Mouse (Mus musculus) brain, embryonic 14.5 days (tissue): ENCODE results near the gene 2300003K06Rik. TPM values are rescaled to one million over a fixed set of nuclear protein-coding genes. Genes with fewer than 3 reads are reported as not detected.
"Not testable (repeated sequence)": the region's sequence is repeated elsewhere in the genome, so short reads cannot be mapped to it uniquely, and the experiment has no call there.

Experiments
- DNase-seq: peaks from one replicate; pipeline ENCODE4 v3.0.0-alpha.2; 2011; ENCODE audit warnings: low read depth
- CTCF ChIP-seq: fragments of 200-500 bp; IDR thresholded peaks from 2 replicates; pipeline ENCODE4 v1.5.1; 2012; ENCODE audit warnings: inconsistent platforms, mild to moderate bottlenecking, moderate library complexity, borderline replicate concordance; ENCODE audit not compliant: insufficient read depth, insufficient read length; ENCODE audit errors: extremely low read depth
- POLR2A ChIP-seq: fragments of 200-500 bp; IDR thresholded peaks from 2 replicates; pipeline ENCODE4 v1.6.1; 2012; ENCODE audit warnings: mild to moderate bottlenecking, inconsistent platforms, borderline replicate concordance; ENCODE audit not compliant: poor library complexity, insufficient read depth, insufficient read length, severe bottlenecking; ENCODE audit errors: extremely low read depth
- polyA plus RNA-seq: library from polyadenylated mRNA; depleted of rRNA; stranded (reverse); fragments of >200 nt; gene quantifications from 2 replicates; pipeline ENCODE4 v1.2.3, GENCODE M21; 2012; rRNA removed

2300003K06Rik gene
- polyA plus RNA-seq = not detected in 2 replicates

GRCm38 (mm10) chr11:99837966-99838365 is at the start of gene 2300003K06Rik:
TSS of gene 2300003K06Rik (minus strand) at chr11:99838066.
- TF ChIP-seq CTCF (no peak), POLR2A (no peak)
- no peak for DNase-seq

GRCm38 (mm10) chr11:99878887-99879286 is 41.0 kb upstream of the 2300003K06Rik start, which contains the start of gene Gm11567:
TSS of gene Gm11567 (plus strand) at chr11:99879187.
- DNase-seq = not testable (repeated sequence)

DNA sequence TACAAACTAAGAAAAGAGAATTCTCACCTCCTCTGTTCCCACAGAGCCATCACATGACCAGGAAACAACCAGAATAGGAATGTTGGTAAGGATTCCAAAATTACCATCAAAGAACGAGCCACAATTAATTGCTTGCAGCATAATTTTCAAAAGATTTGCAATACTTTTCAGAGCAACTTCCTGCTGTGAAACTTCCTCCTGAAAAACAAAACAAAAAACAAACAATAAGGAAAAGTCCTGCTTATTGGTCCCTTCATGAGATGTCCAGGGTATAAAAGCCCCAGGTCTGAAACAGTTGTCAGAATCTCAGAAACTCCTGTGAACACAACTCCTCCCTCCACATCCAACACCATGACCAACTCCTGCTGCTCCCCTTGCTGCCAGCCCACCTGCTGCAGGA is 35.2 kb upstream of the 2300003K06Rik start, which contains the start of gene Krtap9-1:
TSS of gene Krtap9-1 (plus strand) at position 301 of the 400 bp plus-strand sequence.
- not testable (repeated sequence) for DNase-seq

DNA sequence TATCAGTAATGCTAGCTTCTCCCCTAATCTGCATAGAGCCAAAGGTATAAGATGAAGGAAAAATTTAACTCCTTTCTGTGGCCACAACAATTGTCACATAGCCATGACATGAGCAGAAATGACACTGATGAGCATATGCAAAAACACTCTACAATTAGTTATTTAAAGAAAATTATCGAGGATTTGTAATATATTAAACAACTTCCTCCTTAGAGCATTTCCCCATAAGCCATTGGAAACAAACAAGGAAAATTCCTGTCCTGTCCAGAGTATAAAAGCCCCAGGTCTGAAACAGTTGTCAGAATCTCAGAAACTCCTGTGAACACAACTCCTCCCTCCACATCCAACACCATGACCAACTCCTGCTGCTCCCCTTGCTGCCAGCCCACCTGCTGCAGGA is 26.3 kb upstream of the 2300003K06Rik start, which contains the start of gene Gm11559:
TSS of gene Gm11559 (plus strand) at position 301 of the 400 bp plus-strand sequence.
- DNase-seq = not testable (repeated sequence)

GRCm38 (mm10) chr11:99858761-99859160 is 20.9 kb upstream of the 2300003K06Rik start:
- TF ChIP-seq POLR2A (no peak), CTCF (no peak)
- no peak for DNase-seq

GRCm38 (mm10) chr11:99857617-99858016 is 19.8 kb upstream of the 2300003K06Rik start, which contains the start of gene Gm11568:
TSS of gene Gm11568 (plus strand) at chr11:99857917.
- DNase-seq = no peak
- no peak for TF ChIP-seq CTCF
- no peak for TF ChIP-seq POLR2A

GRCm38 (mm10) chr11:99854121-99854520 is 16.3 kb upstream of the 2300003K06Rik start:
- TF ChIP-seq CTCF = peak; percentile 43; the same call in 1 of the 2 replicates
- TF ChIP-seq POLR2A = no peak
- DNase-seq = peak; percentile 76

GRCm38 (mm10) chr11:99851508-99851907 is 13.6 kb upstream of the 2300003K06Rik start, which contains the start of gene Krtap4-16:
TSS of gene Krtap4-16 (minus strand) at chr11:99851608.
- TF ChIP-seq CTCF = no peak
- TF ChIP-seq POLR2A = no peak
- DNase-seq = no peak

DNA sequence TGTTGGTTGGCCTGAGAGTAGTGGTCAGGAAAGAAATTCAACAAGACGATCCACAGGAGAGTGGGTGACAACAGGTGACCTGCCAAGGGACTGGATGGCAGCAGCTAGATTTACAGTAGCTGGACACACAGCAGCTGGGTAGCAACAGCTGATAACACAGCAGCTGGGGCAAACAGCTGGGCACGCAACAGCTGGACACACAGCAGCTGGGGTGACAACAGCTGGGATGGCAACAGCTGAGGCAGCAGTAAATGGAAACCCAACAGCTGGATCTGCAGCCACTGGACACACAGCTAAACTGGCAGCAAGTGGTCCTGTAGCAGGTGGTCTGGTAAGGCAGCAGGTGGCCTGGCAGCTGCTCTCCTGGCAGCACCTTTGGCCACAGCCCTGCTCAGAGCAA is 8.9 kb upstream of the 2300003K06Rik start:
- TF ChIP-seq POLR2A (no peak), CTCF (no peak)
- no peak for DNase-seq

- no peak for TF ChIP-seq POLR2A
- no peak for TF ChIP-seq CTCF
- peak; percentile 50 for DNase-seq
Observed at GRCm38 (mm10) chr11:99842185-99842584, 4.3 kb upstream of the 2300003K06Rik start.

- DNase-seq = not testable (repeated sequence)
Observed at GRCm38 (mm10) chr11:99815566-99815965, 22.3 kb downstream of the 2300003K06Rik start, which contains the start of gene Gm11564. TSS of gene Gm11564 (minus strand) at chr11:99815666.

DNA sequence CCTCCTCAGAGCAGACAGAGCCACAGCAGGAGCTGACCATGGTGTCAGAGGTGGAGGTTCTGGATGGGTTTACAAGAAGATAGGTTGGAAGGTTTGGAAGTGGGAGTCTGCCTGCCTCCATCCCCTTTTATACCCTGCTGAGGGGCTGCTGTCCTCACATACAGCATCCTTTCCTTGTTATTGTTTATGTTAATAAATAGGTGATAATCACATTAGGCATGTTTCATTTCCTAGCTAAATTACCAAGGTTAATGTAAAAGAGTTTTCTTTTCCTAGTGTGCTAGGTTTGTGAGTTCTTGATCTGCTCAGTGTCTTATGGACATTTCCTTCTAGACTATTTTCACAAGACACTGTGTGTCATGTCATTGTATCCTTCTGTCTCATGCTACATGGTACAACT is 28.1 kb downstream of the 2300003K06Rik start, which contains the start of gene Krtap4-13:
TSS of gene Krtap4-13 (minus strand) at position 101 of the 400 bp plus-strand sequence.
- not testable (repeated sequence) for DNase-seq

- not testable (repeated sequence) for DNase-seq
Observed at GRCm38 (mm10) chr11:99804346-99804745, 33.5 kb downstream of the 2300003K06Rik start, which contains the start of gene Gm11554. TSS of gene Gm11554 (minus strand) at chr11:99804446.

GRCm38 (mm10) chr11:99798832-99799231 is 39.0 kb downstream of the 2300003K06Rik start, which contains the start of gene Gm11569:
TSS of gene Gm11569 (minus strand) at chr11:99798932.
- DNase-seq = not testable (repeated sequence)
